Mouse (Mus musculus): ENCODE data around the gene Ces2b.
"Not testable (repeated sequence)": the region's sequence is repeated elsewhere in the genome, so short reads cannot be mapped to it uniquely, and the experiment has no call there.

Ces2b gene

GRCm38 (mm10) chr8:104831440-104831839 lies at the start of gene Ces2b:
TSS of gene Ces2b (plus strand) at chr8:104831572.
- peak; percentile 19 for DNase-seq

DNA sequence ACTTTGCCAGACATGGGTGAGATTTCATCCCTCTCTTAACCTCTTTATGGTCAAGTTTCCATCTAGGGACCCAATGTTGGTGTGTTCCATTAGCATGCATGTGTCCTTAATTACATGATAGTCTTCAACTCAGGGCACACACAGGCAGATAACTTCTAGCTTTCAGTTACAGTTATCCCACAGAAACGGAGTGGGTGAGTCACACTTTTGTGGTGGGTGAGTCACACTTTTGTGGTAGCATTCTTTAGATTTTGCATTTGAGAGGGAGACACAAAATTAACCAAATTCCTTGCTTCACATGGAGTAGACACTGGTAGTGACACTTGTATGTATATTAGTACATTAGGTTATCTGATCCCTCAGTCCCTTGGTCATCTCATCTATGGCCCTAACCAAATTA lies 44.3 kb upstream of the Ces2b start:
- no peak for DNase-seq

- DNase-seq, result no peak
Measured at GRCm38 (mm10) chr8:104788929-104789328, 42.4 kb upstream of the Ces2b start.

DNA sequence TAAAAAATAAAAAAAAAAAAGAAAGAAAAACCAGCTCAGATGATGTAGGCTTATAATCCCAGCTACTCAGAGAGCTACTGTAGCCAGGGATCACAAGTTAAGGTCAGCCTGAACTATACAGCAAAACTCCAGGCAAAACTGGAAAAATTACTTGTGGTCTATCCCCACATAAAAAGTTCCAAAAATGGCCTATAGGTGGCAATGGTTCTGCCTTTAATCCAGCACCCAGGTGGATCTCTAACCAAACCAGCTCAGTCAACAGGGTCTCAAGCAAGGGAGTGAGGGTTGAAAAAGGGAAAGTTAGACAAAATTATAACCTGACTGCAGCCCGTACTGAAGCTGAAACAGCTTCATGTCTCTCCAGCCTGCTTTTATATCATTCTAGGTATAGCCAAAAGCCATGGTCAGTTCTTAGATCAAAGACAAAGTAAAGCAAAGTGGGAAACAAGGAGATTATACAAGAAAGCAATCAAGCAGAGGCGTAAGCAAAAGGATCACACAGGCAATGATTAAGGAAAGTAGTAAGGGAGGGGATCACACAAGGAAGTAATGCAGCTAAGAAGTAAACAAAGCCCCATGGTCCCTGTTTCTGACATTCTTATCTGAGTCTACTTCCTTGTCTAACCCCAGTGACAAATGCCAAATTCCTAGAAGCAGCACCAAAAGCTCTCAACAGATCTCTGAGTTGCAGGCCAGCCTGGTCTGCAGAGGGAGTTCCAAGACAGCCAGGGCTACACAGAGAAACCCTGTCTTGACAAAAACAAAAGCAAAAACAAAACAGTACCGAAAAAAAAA lies 41.3 kb upstream of the Ces2b start:
- peak; percentile 48 for DNase-seq

- no peak for DNase-seq
Measured at GRCm38 (mm10) chr8:104799385-104799784, 32.0 kb upstream of the Ces2b start.

- DNase-seq, result no peak
Measured at GRCm38 (mm10) chr8:104806127-104806526, 25.2 kb upstream of the Ces2b start.

DNA sequence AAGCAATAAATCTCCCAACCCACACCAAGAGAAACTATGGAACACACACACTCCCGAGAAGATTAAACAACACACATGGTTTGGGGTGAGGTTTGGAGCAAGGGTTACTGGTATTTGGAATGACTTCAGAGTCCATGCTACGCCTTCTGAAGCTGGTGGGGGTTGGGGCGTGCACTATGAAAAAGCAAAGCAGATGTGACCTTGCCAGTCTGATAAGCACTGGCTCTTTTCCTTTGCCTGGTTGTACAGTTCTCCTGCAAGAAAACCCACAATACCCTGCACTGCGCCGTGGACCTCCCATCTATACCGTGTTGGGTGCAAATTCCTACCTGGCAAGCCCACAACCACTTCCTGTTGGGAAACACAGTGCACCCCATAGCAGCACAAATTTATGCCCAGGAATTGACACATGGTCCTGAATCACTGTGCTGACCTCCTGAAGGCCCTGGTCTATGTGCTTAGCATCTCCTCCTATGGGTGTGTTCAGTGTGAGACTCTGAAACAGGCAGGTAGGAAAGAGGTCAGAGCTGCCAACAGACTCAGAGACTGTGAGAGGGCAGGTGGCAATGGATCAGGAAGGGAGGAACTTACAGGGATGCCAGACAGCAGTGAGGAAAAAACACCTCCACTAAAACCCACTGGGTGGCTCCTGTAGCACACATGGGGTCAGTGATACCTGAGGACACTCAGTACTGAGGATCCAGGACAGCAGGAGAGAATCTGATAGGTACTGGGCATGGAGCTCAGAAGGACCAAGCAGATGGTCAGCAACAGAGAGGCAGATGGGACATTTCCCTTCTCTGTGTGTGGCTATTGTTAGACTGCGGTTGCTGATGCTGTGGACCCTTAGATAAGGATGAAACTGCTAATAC lies 22.6 kb upstream of the Ces2b start:
- DNase-seq, result no peak

- DNase-seq, result no peak
Measured at GRCm38 (mm10) chr8:104809436-104809835, 21.9 kb upstream of the Ces2b start.

- DNase-seq, result peak; percentile 24
Measured at GRCm38 (mm10) chr8:104826912-104827311, 4.5 kb upstream of the Ces2b start.

DNA sequence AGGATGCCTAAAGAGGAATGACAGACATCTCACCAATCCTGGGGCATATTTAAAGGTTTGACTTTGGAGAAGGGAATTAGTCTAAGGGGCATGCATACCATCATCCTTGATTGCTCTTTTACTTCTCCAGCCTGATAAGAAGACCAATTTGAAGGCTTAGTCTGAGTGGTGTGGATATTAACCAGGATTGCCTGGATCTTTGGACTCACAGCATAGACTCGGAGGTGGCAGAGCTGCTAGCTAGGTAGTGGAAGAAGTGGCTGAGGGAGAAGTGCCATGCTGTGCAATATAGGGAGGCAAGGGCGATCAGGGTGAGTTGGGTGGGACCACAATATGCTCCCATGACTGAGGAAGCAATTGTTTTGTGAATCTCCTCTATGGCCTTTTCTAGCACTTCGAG lies 3.2 kb upstream of the Ces2b start:
- DNase-seq, result no peak

- no peak for DNase-seq
Measured at GRCm38 (mm10) chr8:104841360-104842078, 10.1 kb downstream of the Ces2b start.

GRCm38 (mm10) chr8:104846831-104847230 lies 15.5 kb downstream of the Ces2b start, which contains the start of gene Ces2c:
TSS of gene Ces2c (plus strand) at chr8:104847068.
- DNase-seq, result no peak

- no peak for DNase-seq
Measured at GRCm38 (mm10) chr8:104847741-104848462, 16.5 kb downstream of the Ces2b start.

DNA sequence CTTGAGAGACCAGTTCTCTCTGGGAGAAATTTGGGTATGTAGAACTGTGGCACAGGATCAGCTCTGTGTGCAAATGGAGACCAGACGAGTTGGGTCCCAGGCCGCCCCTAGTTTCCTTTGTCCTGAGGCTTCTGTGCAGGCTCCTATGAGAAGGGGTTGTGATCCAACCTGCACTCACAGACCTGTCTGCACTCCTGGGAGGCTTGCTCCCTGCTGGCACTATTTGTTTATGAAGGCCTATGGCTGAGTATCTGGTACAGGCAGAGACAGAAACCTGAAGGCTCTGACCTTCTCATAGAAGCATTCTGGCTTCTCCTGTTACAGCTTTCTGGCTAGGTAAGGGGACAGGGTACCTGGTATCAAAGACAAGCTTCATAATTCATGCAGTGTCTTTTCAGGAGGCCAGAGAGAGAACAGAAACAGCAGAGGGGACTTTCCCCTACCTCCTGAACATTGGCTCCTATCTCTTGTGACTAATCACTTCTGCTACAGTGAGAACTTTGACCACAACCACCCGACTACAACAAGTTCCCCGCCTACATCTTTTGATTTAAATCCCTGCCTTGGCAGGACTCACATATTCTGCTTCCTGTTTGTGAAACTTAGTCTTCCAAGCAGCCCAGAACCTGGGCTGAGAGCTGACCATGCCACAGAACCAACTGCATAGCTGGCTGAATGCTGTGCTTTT lies 35.6 kb downstream of the Ces2b start:
- not testable (repeated sequence) for DNase-seq

DNA sequence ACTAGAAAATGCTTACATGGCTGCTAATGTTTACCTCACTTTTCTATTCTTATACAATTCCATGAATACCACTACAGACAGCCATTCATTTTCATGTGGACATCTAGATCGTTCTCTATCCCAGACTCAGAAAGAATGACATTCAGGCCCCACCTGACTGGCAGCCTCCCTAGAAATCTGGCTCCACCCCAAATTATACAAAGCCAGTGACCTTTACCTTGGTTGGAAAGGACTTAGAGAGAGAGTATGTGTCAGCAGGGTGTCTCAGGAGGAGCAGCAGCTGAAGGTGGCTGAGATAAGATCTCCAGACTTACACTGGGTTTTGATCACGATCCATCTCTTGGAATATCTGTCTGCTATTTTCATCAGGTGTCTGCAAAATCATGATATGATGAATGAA lies 37.5 kb downstream of the Ces2b start:
- DNase-seq, result not testable (repeated sequence)

- DNase-seq, result not testable (repeated sequence)
Measured at GRCm38 (mm10) chr8:104886223-104886926, 55.0 kb downstream of the Ces2b start.
